Mouse (Mus musculus) MEL (cell line): ENCODE data around the gene Glod4.
A peak's percentile ranks its signal among the peaks of the same experiment; 100 is the strongest.

Experiments
- CHD1 ChIP-seq: IDR thresholded peaks from 2 replicates; pipeline ENCODE4 v1.6.1; 2012; ENCODE audit warnings: low read depth, mild to moderate bottlenecking, inconsistent platforms, low read length, improper control_type of control experiment
- CTCF ChIP-seq, 3 experiments: IDR thresholded peaks in 2 of 3; conservative IDR thresholded peaks in 1 of 3; 2 replicates each; pipeline ENCODE4 v1.5.1; 2011 to 2012; ENCODE audit warnings: low read length in 3 of 3, low read depth in 2 of 3, mild to moderate bottlenecking in 2 of 3, improper control_type of control experiment in 1 of 3, inconsistent platforms in 1 of 3, mixed read lengths in 1 of 3, moderate library complexity in 1 of 3; ENCODE audit not compliant: control insufficient read depth in 1 of 3, insufficient read depth in 1 of 3, poor library complexity in 1 of 3, severe bottlenecking in 1 of 3
- EP300 ChIP-seq, 2 experiments: IDR thresholded peaks; 2 replicates each; pipeline ENCODE4 v1.6.1; 2011; ENCODE audit warnings: improper control_type of control experiment in 2 of 2, low read length in 2 of 2, low read depth in 1 of 2, mild to moderate bottlenecking in 1 of 2
- GATA1 ChIP-seq: IDR thresholded peaks from 2 replicates; pipeline ENCODE4 v1.6.1; 2011; ENCODE audit warnings: low read depth, low read length, improper control_type of control experiment
- KAT2A ChIP-seq: conservative IDR thresholded peaks from 2 replicates; pipeline ENCODE4 v1.6.1; 2012; ENCODE audit warnings: low read depth, low read length, improper control_type of control experiment, inconsistent platforms
- MAX ChIP-seq: IDR thresholded peaks from 2 replicates; pipeline ENCODE4 v1.6.1; 2011; ENCODE audit warnings: low read length, improper control_type of control experiment
- MAZ ChIP-seq: IDR thresholded peaks from 2 replicates; pipeline ENCODE4 v1.6.1; 2012; ENCODE audit warnings: low read depth, mild to moderate bottlenecking, inconsistent platforms, low read length, improper control_type of control experiment
- MXI1 ChIP-seq: IDR thresholded peaks from 2 replicates; pipeline ENCODE4 v1.6.1; 2011; ENCODE audit warnings: mild to moderate bottlenecking, low read depth, low read length, improper control_type of control experiment
- POLR2A ChIP-seq, 2 experiments: IDR thresholded peaks; 2 replicates each; pipeline ENCODE4 v1.6.1; 2011 to 2012; ENCODE audit warnings: low read length in 2 of 2, mild to moderate bottlenecking in 2 of 2, control low read depth in 1 of 2, improper control_type of control experiment in 1 of 2, low read depth in 1 of 2, moderate library complexity in 1 of 2; ENCODE audit not compliant: control insufficient read depth in 1 of 2, insufficient read depth in 1 of 2, poor library complexity in 1 of 2
- RCOR1 ChIP-seq: IDR thresholded peaks from 2 replicates; pipeline ENCODE4 v1.6.1; 2012; ENCODE audit warnings: low read depth, mild to moderate bottlenecking, inconsistent platforms, low read length, improper control_type of control experiment
- USF1 ChIP-seq: IDR thresholded peaks from 2 replicates; pipeline ENCODE4 v1.6.1; 2014; ENCODE audit warnings: low read depth, mild to moderate bottlenecking, inconsistent platforms, low read length, improper control_type of control experiment, moderate library complexity
- ZC3H11A ChIP-seq: IDR thresholded peaks from 2 replicates; pipeline ENCODE4 v1.6.1; 2012; ENCODE audit warnings: low read depth, mild to moderate bottlenecking, inconsistent platforms, low read length, improper control_type of control experiment

- no peak for TF ChIP-seq ZC3H11A
- no peak for TF ChIP-seq GATA1
- TF ChIP-seq KAT2A: no peak
- TF ChIP-seq USF1: no peak
- TF ChIP-seq CTCF (IDR thresholded peaks at IDR 0.05 in 2 of 3, conservative IDR thresholded peaks at IDR 0.05 in 1 of 3; ENCODE audit: control insufficient read depth in 1 of 3, insufficient read depth in 1 of 3, low read depth in 2 of 3, low read length in 3 of 3, poor library complexity in 1 of 3, severe bottlenecking in 1 of 3): no peak
- TF ChIP-seq MXI1: no peak
- TF ChIP-seq POLR2A (IDR thresholded peaks at IDR 0.05; ENCODE audit: control insufficient read depth in 1 of 2, insufficient read depth in 1 of 2, low read depth in 1 of 2, low read length in 2 of 2, poor library complexity in 1 of 2): no peak
- TF ChIP-seq MAZ: 0 out of 2 replicates have a peak, but pooled peaks have one; percentile 11
- TF ChIP-seq RCOR1: no peak
- TF ChIP-seq MAX: no peak
- TF ChIP-seq CHD1: no peak
- no peak for TF ChIP-seq EP300 (IDR thresholded peaks at IDR 0.05; ENCODE audit: low read depth in 1 of 2, low read length in 2 of 2)
Observed at GRCm38 (mm10) chr11:76166657-76167056, 76.9 kb downstream of the Glod4 start.
